Mouse (Mus musculus) thymus, adult 2 months (tissue): Measurements from ENCODE around the gene Tmod3.

ENCODE experiments used
- CTCF ChIP-seq: fragments of 200-500 bp; IDR thresholded peaks from 2 replicates; pipeline ENCODE4 v1.5.1; 2012; ENCODE audit warnings: mild to moderate bottlenecking, control low read depth, low read length, moderate library complexity, borderline replicate concordance; ENCODE audit not compliant: control insufficient read depth, poor library complexity, insufficient read depth; ENCODE audit errors: extremely low read depth
- POLR2A ChIP-seq: fragments of 200-500 bp; IDR thresholded peaks from 2 replicates; pipeline ENCODE4 v1.6.1; 2012; ENCODE audit warnings: mild to moderate bottlenecking, low read length, control low read depth, moderate library complexity; ENCODE audit not compliant: control insufficient read depth, poor library complexity, insufficient read depth; ENCODE audit errors: extremely low read depth

- TF ChIP-seq CTCF = no peak
- TF ChIP-seq POLR2A = no peak
Measured at GRCm38 (mm10) chr9:75534431-75534962, 25.0 kb downstream of the Tmod3 start.
